Mouse (Mus musculus) forebrain, embryonic 14.5 days (tissue): Measurements from ENCODE around the gene Phxr2. TPM values are rescaled to one million over a fixed set of nuclear protein-coding genes. Genes with fewer than 3 reads are reported as not detected.

ENCODE experiments used
- ATAC-seq: fragments of 200-750 bp; cut with Nextera tagmentation; 2 replicates; pipeline ENCODE4 v1.8.0; 2017; ENCODE audit warnings: mild to moderate bottlenecking, moderate library complexity
- DNase-seq: peaks from one replicate; pipeline ENCODE4 v3.0.0-alpha.2; 2015; ENCODE audit warnings: low spot score
- H3K27ac ChIP-seq: fragments of 300-500 bp; sonication (generic); 2 replicates; pipeline ENCODE4 v1.5.1; 2014; ENCODE audit warnings: low read depth, mild to moderate bottlenecking, control low read depth, low read length, moderate library complexity
- H3K27me3 ChIP-seq: fragments of 300-500 bp; sonication (generic); replicated peaks from 2 replicates; pipeline ENCODE4 v1.6.1; 2014; ENCODE audit warnings: low read length, control low read depth, mixed read lengths; ENCODE audit not compliant: control insufficient read depth, insufficient read depth
- H3K36me3 ChIP-seq: fragments of 300-500 bp; sonication (generic); 2 replicates; pipeline ENCODE4 v1.6.1; 2014; ENCODE audit warnings: low read length, control low read depth; ENCODE audit not compliant: control insufficient read depth, insufficient read depth
- H3K4me1 ChIP-seq: fragments of 300-500 bp; sonication (generic); 2 replicates; pipeline ENCODE4 v1.6.1; 2014; ENCODE audit warnings: antibody characterized with exemption, low read length, control low read depth; ENCODE audit not compliant: control insufficient read depth, insufficient read depth
- H3K4me2 ChIP-seq: fragments of 300-500 bp; sonication (generic); 2 replicates; pipeline ENCODE4 v1.6.1; 2014; ENCODE audit warnings: mild to moderate bottlenecking, control low read depth, low read length
- H3K4me3 ChIP-seq: fragments of 300-500 bp; sonication (generic); 2 replicates; pipeline ENCODE4 v1.5.1; 2014; ENCODE audit warnings: low read depth, low read length, control low read depth
- H3K9ac ChIP-seq: fragments of 300-500 bp; sonication (generic); 2 replicates; pipeline ENCODE4 v1.6.1; 2014; ENCODE audit warnings: mild to moderate bottlenecking, low read length, control low read depth, moderate library complexity
- H3K9me3 ChIP-seq: fragments of 300-500 bp; sonication (generic); replicated peaks from 2 replicates; pipeline ENCODE4 v1.6.1; 2016; ENCODE audit warnings: low read length, control low read depth, mixed read lengths; ENCODE audit not compliant: control insufficient read depth
- WGBS: fragments of 180-500 bp; shearing (Covaris S2); extraction: QIAGEN DNeasy Blood & Tissue Kit; methylation state at CpG from one replicate; pipeline ENCODE4 v1.1.7; 2014; 5-methylcytosine and 5-hydroxymethylcytosine counted together
- polyA plus RNA-seq: library from polyadenylated mRNA; unstranded; fragments of >200 nt; fragmentation: Nextera tagmentation; extraction: Ambion mirVana; gene quantifications from 2 replicates; pipeline ENCODE4 v1.2.1, GENCODE M21; 2014

The Phxr2 gene
- polyA plus RNA-seq, 1 experiment from 2014 or later = not detected

- H3K4me3 ChIP-seq = no peak overlapping the region
- no peak for ATAC-seq
- DNase-seq = no peak
Observed at GRCm38 (mm10) chr10:99113533-99113932, 12.6 kb downstream of the Phxr2 start.

GRCm38 (mm10) chr10:99108431-99108982 is 17.6 kb downstream of the Phxr2 start:
- no peaks in the 10 kb centered on the region for H3K27me3 ChIP-seq
- H3K27ac ChIP-seq = no peak overlapping the region
- WGBS = 32% methylated on average over 12 of the region's 12 CpGs
- H3K4me1 ChIP-seq = peaks cover 8% of the 10 kb centered on the region
- ATAC-seq (no peak), DNase-seq (no peak)
- H3K9me3 ChIP-seq = no peaks in the 10 kb centered on the region
- H3K4me2 ChIP-seq = peak overlapping the region; percentile 88
- H3K36me3 ChIP-seq = peaks cover 23% of the 10 kb centered on the region
- peak overlapping the region; percentile 85 for H3K9ac ChIP-seq
- H3K4me3 ChIP-seq = peak overlapping the region; percentile 81

More at GRCm38 (mm10) chr10:99113533-99113932, 12.6 kb downstream of the Phxr2 start:
- Histone ChIP-seq H3K27ac (no peak overlapping the region), H3K9ac (no peak overlapping the region), H3K4me2 (no peak overlapping the region), H3K9me3 (no peaks in the 10 kb centered on the region), H3K4me1 (peaks cover 1% of the 10 kb centered on the region; the same call in 1 of the 2 replicates), H3K27me3 (no peaks in the 10 kb centered on the region), H3K36me3 (peaks cover 24% of the 10 kb centered on the region)
- 76% methylated on average over 3 of the region's 3 CpGs for WGBS

GRCm38 (mm10) chr10:99107964-99108363 is 18.2 kb downstream of the Phxr2 start, which contains the start of gene Galnt4:
TSS of gene Galnt4 (plus strand) at chr10:99108159.
- H3K27me3 ChIP-seq = no peaks in the 10 kb centered on the region
- peak within 1 kb of the TSS; percentile 88 for H3K4me2 ChIP-seq
- H3K4me1 ChIP-seq = peaks cover 8% of the 10 kb centered on the region
- H3K36me3 ChIP-seq = peaks cover 23% of the 10 kb centered on the region
- peak within 1 kb of the TSS; percentile 89 for H3K27ac ChIP-seq
- peak within 1 kb of the TSS; percentile 81 for H3K4me3 ChIP-seq
- H3K9ac ChIP-seq = peak within 1 kb of the TSS; percentile 85
- ATAC-seq = peak; percentile 76
- under 1% methylated on average over 22 of the region's 22 CpGs for WGBS
- H3K9me3 ChIP-seq = no peaks in the 10 kb centered on the region
- peak; percentile 79 for DNase-seq

- DNase-seq (peak; percentile 95), ATAC-seq (peak; percentile 96)
- Histone ChIP-seq H3K4me2 (peak within 1 kb of the TSS; percentile 88), H3K4me3 (peak within 1 kb of the TSS; percentile 81), H3K9me3 (no peaks in the 10 kb centered on the region), H3K27ac (peak within 1 kb of the TSS; percentile 89), H3K4me1 (peaks cover 8% of the 10 kb centered on the region), H3K27me3 (no peaks in the 10 kb centered on the region), H3K9ac (peak within 1 kb of the TSS; percentile 85), H3K36me3 (peaks cover 20% of the 10 kb centered on the region)
- WGBS = under 1% methylated on average over 99 of the region's 106 CpGs
Observed at GRCm38 (mm10) chr10:99106703-99107631, 19.2 kb downstream of the Phxr2 start, which contains the start of gene Poc1b. TSS of gene Poc1b (plus strand) at chr10:99107036.

- no peak overlapping the region; the same call in 1 of the 2 replicates for H3K27ac ChIP-seq
- peak overlapping the region; percentile 85 for H3K9ac ChIP-seq
- H3K9me3 ChIP-seq = no peaks in the 10 kb centered on the region
- H3K27me3 ChIP-seq = no peaks in the 10 kb centered on the region
- peaks cover 20% of the 10 kb centered on the region for H3K36me3 ChIP-seq
- H3K4me3 ChIP-seq = peak overlapping the region; percentile 81
- no peak for DNase-seq
- ATAC-seq = peak; percentile 2; the same call in 1 of the 2 replicates
- H3K4me1 ChIP-seq = peaks cover 8% of the 10 kb centered on the region
- 16% methylated on average over 8 of the region's 8 CpGs for WGBS
- peak overlapping the region; percentile 54 for H3K4me2 ChIP-seq
Observed at GRCm38 (mm10) chr10:99106311-99106702, 19.8 kb downstream of the Phxr2 start.

- Histone ChIP-seq H3K27ac (no peak overlapping the region), H3K4me2 (peak overlapping the region; percentile 54; the same call in 1 of the 2 replicates), H3K4me3 (no peak overlapping the region), H3K9ac (no peak overlapping the region), H3K27me3 (no peaks in the 10 kb centered on the region), H3K4me1 (peaks cover 8% of the 10 kb centered on the region), H3K9me3 (no peaks in the 10 kb centered on the region), H3K36me3 (peaks cover 13% of the 10 kb centered on the region)
- WGBS = 91% methylated on average over 3 of the region's 3 CpGs
- no peak for DNase-seq
- ATAC-seq = no peak
Observed at GRCm38 (mm10) chr10:99105522-99105921, 20.6 kb downstream of the Phxr2 start.

GRCm38 (mm10) chr10:99097374-99097773 is 28.8 kb downstream of the Phxr2 start:
- H3K4me3 ChIP-seq = no peak overlapping the region
- no peak overlapping the region for H3K4me2 ChIP-seq
- DNase-seq (peak; percentile 49), ATAC-seq (peak; percentile 26; the same call in 1 of the 2 replicates)
- no peaks in the 10 kb centered on the region for H3K9me3 ChIP-seq
- no peaks in the 10 kb centered on the region for H3K27me3 ChIP-seq
- no peak overlapping the region for H3K9ac ChIP-seq
- no peaks in the 10 kb centered on the region for H3K4me1 ChIP-seq
- H3K36me3 ChIP-seq = no peaks in the 10 kb centered on the region
- H3K27ac ChIP-seq = no peak overlapping the region
- WGBS = 74% methylated on average over 10 of the region's 10 CpGs

GRCm38 (mm10) chr10:99095114-99095513 is 31.0 kb downstream of the Phxr2 start:
- no peak for DNase-seq
- H3K27ac ChIP-seq = no peak overlapping the region
- H3K4me1 ChIP-seq = no peaks in the 10 kb centered on the region
- no peak overlapping the region for H3K4me3 ChIP-seq
- ATAC-seq = no peak
- H3K4me2 ChIP-seq = no peak overlapping the region
- no peaks in the 10 kb centered on the region for H3K27me3 ChIP-seq
- no peaks in the 10 kb centered on the region for H3K36me3 ChIP-seq
- no peak overlapping the region for H3K9ac ChIP-seq
- no peaks in the 10 kb centered on the region for H3K9me3 ChIP-seq
- WGBS = 74% methylated on average over 2 of the region's 2 CpGs
